Mouse (Mus musculus): Measurements from ENCODE around the gene Arl13b. TPM values are rescaled to one million over a fixed set of nuclear protein-coding genes. Genes with fewer than 3 reads are reported as not detected.

Gene Arl13b
- polyA plus RNA-seq, 1 experiment from 2014 or later: 19.5 TPM

DNA sequence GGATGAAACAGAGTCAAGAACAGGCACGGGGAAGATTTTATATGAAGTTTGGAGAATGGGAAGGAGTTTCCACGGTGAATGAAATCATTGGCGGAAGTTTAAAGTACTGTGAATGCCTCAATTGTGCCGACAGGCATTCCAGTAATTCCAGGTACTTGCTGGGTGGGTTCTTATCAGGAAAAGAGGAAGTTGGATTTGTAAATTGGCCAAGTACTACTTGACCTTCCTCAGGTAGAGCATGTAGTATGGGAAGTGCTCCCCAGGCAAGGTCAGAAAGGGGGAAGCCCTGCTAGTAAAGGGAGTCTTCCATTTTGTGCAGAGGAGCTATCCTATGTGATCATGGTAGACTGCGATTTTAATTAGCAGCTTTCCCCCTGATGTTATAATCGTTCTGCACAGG is 91.5 kb downstream of the Arl13b start:
- 0 out of 2 replicates have a peak, but pooled peaks cover 4% of the 10 kb centered on the region for H3K36me3 ChIP-seq (ENCODE audit: poor library complexity, severe bottlenecking)
- no peak overlapping the region for H3K4me2 ChIP-seq
- H3K9me3 ChIP-seq (replicated peaks): no peaks in the 10 kb centered on the region
- no peak for ATAC-seq
- H3K4me1 ChIP-seq: no peaks in the 10 kb centered on the region
- H3K9ac ChIP-seq: no peak overlapping the region
- H3K27me3 ChIP-seq: no peaks in the 10 kb centered on the region
- WGBS: 91% methylated on average over 6 of the region's 6 CpGs
- H3K27ac ChIP-seq: no peak overlapping the region
- H3K4me3 ChIP-seq: no peak overlapping the region

DNA sequence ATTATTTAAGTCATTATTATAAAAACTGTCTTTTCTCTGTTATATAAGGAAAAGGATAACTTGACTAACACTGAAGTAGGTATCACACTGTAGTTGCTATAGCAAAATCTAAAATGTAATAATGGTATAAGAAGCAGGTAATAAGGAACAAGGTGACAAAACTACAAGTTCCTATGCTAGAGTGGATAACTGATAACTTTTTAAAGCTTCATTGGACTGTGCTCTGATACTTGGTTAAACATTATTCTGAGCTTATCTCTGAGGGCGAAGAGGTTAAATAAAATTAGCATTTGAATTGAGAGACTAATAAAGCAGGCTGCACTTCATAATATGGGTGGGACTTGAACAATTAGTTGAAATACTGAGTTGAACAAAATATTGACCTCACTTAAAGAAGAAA is 93.2 kb downstream of the Arl13b start:
- H3K36me3 ChIP-seq (ENCODE audit: poor library complexity, severe bottlenecking): no peaks in the 10 kb centered on the region
- ATAC-seq: no peak
- H3K9ac ChIP-seq: no peak overlapping the region

DNA sequence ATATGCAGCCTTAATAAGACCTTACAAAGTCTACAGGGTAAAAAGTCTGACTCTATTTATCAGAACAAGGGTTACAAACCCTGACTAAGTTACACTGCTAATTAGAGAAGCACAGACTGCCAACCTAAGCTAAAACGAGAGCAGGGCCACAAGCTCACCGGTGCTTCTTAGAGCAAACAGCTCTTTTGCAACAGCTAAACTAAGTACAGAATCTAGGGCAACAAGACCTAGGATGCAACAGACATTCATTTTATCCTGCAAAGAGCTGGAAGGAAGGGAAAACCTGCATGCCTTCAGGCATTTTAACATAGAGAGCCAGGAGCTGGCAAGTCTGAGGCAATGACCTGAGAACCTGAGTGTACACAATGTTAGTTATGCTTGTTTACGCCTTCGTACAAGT is 93.8 kb downstream of the Arl13b start:
- no peaks in the 10 kb centered on the region for H3K9me3 ChIP-seq (replicated peaks)
- no peaks in the 10 kb centered on the region for H3K4me1 ChIP-seq
- no peak for ATAC-seq
- no peak overlapping the region for H3K9ac ChIP-seq
- WGBS: 80% methylated on average over 4 of the region's 4 CpGs
- no peak overlapping the region for H3K27ac ChIP-seq
- no peak overlapping the region for H3K4me2 ChIP-seq
- H3K4me3 ChIP-seq: no peak overlapping the region
- no peaks in the 10 kb centered on the region for H3K36me3 ChIP-seq (ENCODE audit: poor library complexity, severe bottlenecking)
- H3K27me3 ChIP-seq: no peaks in the 10 kb centered on the region

More for the DNA sequence above, 93.2 kb downstream of the Arl13b start:
- 91% methylated on average over 1 of the region's 1 CpGs for WGBS
- no peaks in the 10 kb centered on the region for H3K4me1 ChIP-seq
- H3K9me3 ChIP-seq (replicated peaks): no peaks in the 10 kb centered on the region
- H3K27ac ChIP-seq: no peak overlapping the region
- H3K4me3 ChIP-seq: no peak overlapping the region
- no peak overlapping the region for H3K4me2 ChIP-seq
- no peaks in the 10 kb centered on the region for H3K27me3 ChIP-seq

DNA sequence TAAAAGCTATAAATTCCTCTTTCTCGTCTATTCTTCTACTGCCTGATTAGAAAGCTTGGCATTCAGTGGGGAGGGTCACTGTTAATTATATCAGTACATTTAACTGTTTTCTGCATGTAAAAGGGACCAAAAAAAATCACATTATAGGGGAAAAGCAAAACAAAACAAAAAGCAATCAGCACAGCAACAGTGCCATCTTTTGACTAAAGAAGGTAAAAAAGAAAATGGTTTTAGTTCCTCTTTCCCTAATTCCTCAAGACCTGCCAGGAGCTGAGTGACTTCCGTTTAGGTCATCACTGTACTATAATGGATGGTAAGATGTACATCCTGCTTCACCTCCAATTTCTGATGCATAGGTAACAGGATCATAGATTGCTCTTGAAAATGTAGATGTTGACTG is 101.0 kb downstream of the Arl13b start:
- WGBS: 67% methylated on average over 2 of the region's 2 CpGs
- no peak overlapping the region for H3K9ac ChIP-seq
- no peaks in the 10 kb centered on the region for H3K4me1 ChIP-seq
- H3K9me3 ChIP-seq (replicated peaks): no peaks in the 10 kb centered on the region
- peak; percentile 19; the same call in 1 of the 2 replicates for ATAC-seq
- no peak overlapping the region for H3K4me2 ChIP-seq
- H3K27ac ChIP-seq: no peak overlapping the region
- no peak overlapping the region for H3K4me3 ChIP-seq
- H3K27me3 ChIP-seq: no peaks in the 10 kb centered on the region
- H3K36me3 ChIP-seq (ENCODE audit: poor library complexity, severe bottlenecking): no peaks in the 10 kb centered on the region

Small RNA genes within 50 kb of the gene (microRNA-seq; reads per million reads assigned to microRNA genes)
- not detected for gene Gm25986

Other genes starting within 250 kb of the Arl13b start
- gene Nsun3, start 60.2 kb downstream of the Arl13b start, polyA plus RNA-seq (2015; fragmentation: Nextera tagmentation; extraction: Ambion mirVana): 10.4 and 10.8 TPM in 2 replicates
- 0.52 and 0.63 TPM in 2 replicates for gene Stx19, start 32.4 kb downstream of the Arl13b start, polyA plus RNA-seq (2015; fragmentation: Nextera tagmentation; extraction: Ambion mirVana)
- 7.7 and 8.6 TPM in 2 replicates for gene Pros1, start 7.3 kb upstream of the Arl13b start, polyA plus RNA-seq (2015; fragmentation: Nextera tagmentation; extraction: Ambion mirVana)

All from forebrain, embryonic 13.5 days (tissue).